Mouse (Mus musculus): ENCODE measurements around the gene Nat10. TPM values are rescaled to one million over a fixed set of nuclear protein-coding genes. Genes with fewer than 3 reads are reported as not detected.
A peak's percentile ranks its signal among the peaks of the same experiment; 100 is the strongest.

The Nat10 gene
- total and polyA plus RNA-seq, 2 experiments from 2014 or later = 12.8 to 36.5 TPM

- Histone ChIP-seq H3K4me3 (ENCODE audit: low read length) (no peak overlapping the region), H3K9me3 (ENCODE audit: low read length) (no peaks in the 10 kb centered on the region), H3K9ac (replicated peaks; ENCODE audit: low read length) (no peak overlapping the region), H3K36me3 (ENCODE audit: insufficient read depth, low read length) (peaks cover 53% of the 10 kb centered on the region), H3K4me1 (ENCODE audit: insufficient read depth, low read length) (no peaks in the 10 kb centered on the region), H3K27me3 (ENCODE audit: insufficient read depth, low read length) (no peaks in the 10 kb centered on the region), H3K4me2 (ENCODE audit: low read depth, low read length) (no peak overlapping the region), H3K27ac (no peak overlapping the region)
- TF ChIP-seq CTCF (IDR thresholded peaks at IDR 0.05; ENCODE audit: low read depth) = no peak
- WGBS = 93% methylated on average over 2 of the region's 2 CpGs
- DNase-seq (ENCODE audit: low spot score) (no peak), ATAC-seq (no peak)
Measured at GRCm38 (mm10) chr2:103746761-103747160, 14.3 kb downstream of the Nat10 start.

- no peaks in the 10 kb centered on the region for H3K27me3 ChIP-seq (ENCODE audit: insufficient read depth, low read length)
- H3K9ac ChIP-seq (replicated peaks; ENCODE audit: low read length) = no peak overlapping the region
- no peak for TF ChIP-seq CTCF (IDR thresholded peaks at IDR 0.05; ENCODE audit: low read depth)
- H3K4me1 ChIP-seq (ENCODE audit: insufficient read depth, low read length) = no peaks in the 10 kb centered on the region
- WGBS = 88% methylated on average over 2 of the region's 2 CpGs
- no peak overlapping the region for H3K4me2 ChIP-seq (ENCODE audit: low read depth, low read length)
- H3K27ac ChIP-seq = no peak overlapping the region
- peaks cover 47% of the 10 kb centered on the region for H3K36me3 ChIP-seq (ENCODE audit: insufficient read depth, low read length)
- ATAC-seq (no peak), DNase-seq (ENCODE audit: low spot score) (no peak)
- no peak overlapping the region for H3K4me3 ChIP-seq (ENCODE audit: low read length)
- H3K9me3 ChIP-seq (ENCODE audit: low read length) = no peaks in the 10 kb centered on the region
Measured at GRCm38 (mm10) chr2:103746096-103746495, 15.0 kb downstream of the Nat10 start.

GRCm38 (mm10) chr2:103745481-103745880 lies 15.6 kb downstream of the Nat10 start:
- DNase-seq (ENCODE audit: low spot score) (peak; percentile 49), ATAC-seq (0 out of 2 replicates have a peak, but pooled peaks have one; percentile 12)
- no peak for TF ChIP-seq CTCF (IDR thresholded peaks at IDR 0.05; ENCODE audit: low read depth)
- H3K4me2 ChIP-seq (ENCODE audit: low read depth, low read length) = no peak overlapping the region
- H3K9me3 ChIP-seq (ENCODE audit: low read length) = no peaks in the 10 kb centered on the region
- no peak overlapping the region for H3K4me3 ChIP-seq (ENCODE audit: low read length)
- H3K27ac ChIP-seq = no peak overlapping the region
- no peaks in the 10 kb centered on the region for H3K4me1 ChIP-seq (ENCODE audit: insufficient read depth, low read length)
- H3K36me3 ChIP-seq (ENCODE audit: insufficient read depth, low read length) = peaks cover 40% of the 10 kb centered on the region; the same call in 1 of the 2 replicates
- no peaks in the 10 kb centered on the region for H3K27me3 ChIP-seq (ENCODE audit: insufficient read depth, low read length)
- no peak overlapping the region for H3K9ac ChIP-seq (replicated peaks; ENCODE audit: low read length)
- 74% methylated on average over 5 of the region's 5 CpGs for WGBS

- TF ChIP-seq CTCF (IDR thresholded peaks at IDR 0.05; ENCODE audit: low read depth) = peak; percentile 86
- Histone ChIP-seq H3K4me3 (ENCODE audit: low read length) (no peak overlapping the region), H3K9ac (replicated peaks; ENCODE audit: low read length) (no peak overlapping the region), H3K9me3 (ENCODE audit: low read length) (no peaks in the 10 kb centered on the region), H3K27ac (no peak overlapping the region), H3K4me2 (ENCODE audit: low read depth, low read length) (no peak overlapping the region), H3K36me3 (ENCODE audit: insufficient read depth, low read length) (peaks cover 40% of the 10 kb centered on the region; the same call in 1 of the 2 replicates), H3K27me3 (ENCODE audit: insufficient read depth, low read length) (no peaks in the 10 kb centered on the region), H3K4me1 (ENCODE audit: insufficient read depth, low read length) (no peaks in the 10 kb centered on the region)
- no peak for ATAC-seq
- peak; percentile 75 for DNase-seq (ENCODE audit: low spot score)
- WGBS = 81% methylated on average over 7 of the region's 7 CpGs
Measured at GRCm38 (mm10) chr2:103743988-103744387, 17.1 kb downstream of the Nat10 start.

DNA sequence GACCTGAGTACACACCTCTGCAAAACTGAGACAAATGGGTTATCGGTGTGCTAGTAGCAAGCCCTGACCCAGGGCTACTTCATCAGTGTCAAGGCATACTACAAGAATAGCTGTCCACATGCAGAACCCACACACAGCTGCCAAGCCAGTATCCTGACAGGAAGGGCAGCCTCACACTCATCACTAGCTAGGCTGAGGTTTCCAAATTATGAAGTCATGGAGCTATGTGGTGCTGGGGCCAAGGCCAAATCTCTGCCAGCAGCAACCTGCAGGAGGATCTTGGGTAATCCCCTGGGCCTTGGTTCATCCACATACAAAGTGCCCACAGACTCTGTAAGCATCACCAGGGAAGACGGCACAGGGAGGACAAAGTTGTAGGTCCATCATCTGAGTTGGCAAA lies 17.5 kb downstream of the Nat10 start:
- H3K4me3 ChIP-seq (ENCODE audit: low read length) = no peak overlapping the region
- H3K9ac ChIP-seq (replicated peaks; ENCODE audit: low read length) = no peak overlapping the region
- H3K36me3 ChIP-seq (ENCODE audit: insufficient read depth, low read length) = peaks cover 44% of the 10 kb centered on the region; the same call in 1 of the 2 replicates
- no peaks in the 10 kb centered on the region for H3K9me3 ChIP-seq (ENCODE audit: low read length)
- no peak for DNase-seq (ENCODE audit: low spot score)
- H3K4me1 ChIP-seq (ENCODE audit: insufficient read depth, low read length) = no peaks in the 10 kb centered on the region
- 80% methylated on average over 2 of the region's 2 CpGs for WGBS
- ATAC-seq = no peak
- no peak for TF ChIP-seq CTCF (IDR thresholded peaks at IDR 0.05; ENCODE audit: low read depth)
- no peak overlapping the region for H3K4me2 ChIP-seq (ENCODE audit: low read depth, low read length)
- no peak overlapping the region for H3K27ac ChIP-seq
- H3K27me3 ChIP-seq (ENCODE audit: insufficient read depth, low read length) = no peaks in the 10 kb centered on the region

DNA sequence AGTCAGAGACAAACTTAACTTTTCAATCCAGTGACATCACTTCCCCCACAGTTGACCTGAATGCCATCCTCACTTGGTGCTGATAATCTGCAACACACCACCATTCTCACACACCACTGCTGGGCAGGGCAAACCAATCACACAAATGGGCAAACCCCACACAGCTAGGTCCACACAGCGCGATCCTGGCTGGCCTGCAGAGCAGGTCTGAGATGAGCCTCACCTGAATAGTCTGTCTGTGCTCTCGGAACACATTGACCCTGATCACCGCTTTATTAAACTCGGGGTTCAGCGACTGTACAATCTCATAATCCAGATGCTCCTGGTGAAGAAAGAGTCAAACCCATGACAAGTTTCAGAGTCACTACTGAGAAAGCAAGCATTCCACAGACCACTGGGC lies 18.2 kb downstream of the Nat10 start:
- WGBS = 96% methylated on average over 6 of the region's 6 CpGs

GRCm38 (mm10) chr2:103731423-103731822 lies 29.6 kb downstream of the Nat10 start:
- H3K9me3 ChIP-seq (ENCODE audit: low read length) = no peaks in the 10 kb centered on the region
- no peak overlapping the region for H3K27ac ChIP-seq
- peaks cover 34% of the 10 kb centered on the region for H3K36me3 ChIP-seq (ENCODE audit: insufficient read depth, low read length)
- H3K4me1 ChIP-seq (ENCODE audit: insufficient read depth, low read length) = no peaks in the 10 kb centered on the region
- no peak overlapping the region for H3K9ac ChIP-seq (replicated peaks; ENCODE audit: low read length)
- no peaks in the 10 kb centered on the region for H3K27me3 ChIP-seq (ENCODE audit: insufficient read depth, low read length)
- DNase-seq (ENCODE audit: low spot score) (no peak), ATAC-seq (no peak)
- no peak overlapping the region for H3K4me2 ChIP-seq (ENCODE audit: low read depth, low read length)
- WGBS = 84% methylated on average over 6 of the region's 6 CpGs
- H3K4me3 ChIP-seq (ENCODE audit: low read length) = no peak overlapping the region
- no peak for TF ChIP-seq CTCF (IDR thresholded peaks at IDR 0.05; ENCODE audit: low read depth)

More for the DNA sequence above, 18.2 kb downstream of the Nat10 start:
- TF ChIP-seq CTCF (IDR thresholded peaks at IDR 0.05; ENCODE audit: low read depth) = no peak
- no peak overlapping the region for H3K9ac ChIP-seq (replicated peaks; ENCODE audit: low read length)
- H3K9me3 ChIP-seq (ENCODE audit: low read length) = no peaks in the 10 kb centered on the region
- no peak overlapping the region for H3K4me3 ChIP-seq (ENCODE audit: low read length)
- ATAC-seq (no peak), DNase-seq (ENCODE audit: low spot score) (no peak)
- H3K27me3 ChIP-seq (ENCODE audit: insufficient read depth, low read length) = no peaks in the 10 kb centered on the region
- H3K4me1 ChIP-seq (ENCODE audit: insufficient read depth, low read length) = no peaks in the 10 kb centered on the region
- no peak overlapping the region for H3K4me2 ChIP-seq (ENCODE audit: low read depth, low read length)
- H3K36me3 ChIP-seq (ENCODE audit: insufficient read depth, low read length) = peaks cover 38% of the 10 kb centered on the region; the same call in 1 of the 2 replicates
- no peak overlapping the region for H3K27ac ChIP-seq
